Mouse (Mus musculus) midbrain, postnatal 0 days (tissue): ENCODE measurements around the gene 1700024P04Rik. TPM values are rescaled to one million over a fixed set of nuclear protein-coding genes. Genes with fewer than 3 reads are reported as not detected.

Experiments used
- ATAC-seq: fragments of 200-750 bp; cut with Nextera tagmentation; 2 replicates; pipeline ENCODE4 v1.8.0; 2017; ENCODE audit warnings: moderate number of reproducible peaks, mild to moderate bottlenecking, moderate TSS enrichment, moderate library complexity; ENCODE audit not compliant: low FRiP score
- DNase-seq: peaks from one replicate; pipeline ENCODE4 v3.0.0-alpha.2; 2015; ENCODE audit warnings: low spot score
- H3K27ac ChIP-seq: fragments of 300-500 bp; sonication (generic); 2 replicates; pipeline ENCODE4 v1.5.1; 2014; ENCODE audit warnings: low read depth, mild to moderate bottlenecking, low read length, mixed read lengths
- H3K27me3 ChIP-seq: fragments of 300-500 bp; sonication (generic); 2 replicates; pipeline ENCODE4 v1.6.1; 2014; ENCODE audit warnings: low read length, control low read depth, mixed read lengths; ENCODE audit not compliant: insufficient read depth
- H3K36me3 ChIP-seq: fragments of 300-500 bp; sonication (generic); 2 replicates; pipeline ENCODE4 v1.6.1; 2014; ENCODE audit warnings: low read length, control low read depth, mixed read lengths; ENCODE audit not compliant: insufficient read depth
- H3K4me1 ChIP-seq: fragments of 300-500 bp; sonication (generic); 2 replicates; pipeline ENCODE4 v1.6.1; 2014; ENCODE audit warnings: mild to moderate bottlenecking, control low read depth, antibody characterized with exemption, low read length, mixed read lengths; ENCODE audit not compliant: insufficient read depth
- H3K4me2 ChIP-seq: fragments of 300-500 bp; sonication (generic); 2 replicates; pipeline ENCODE4 v1.6.1; 2014; ENCODE audit warnings: low read depth, mild to moderate bottlenecking, low read length, mixed read lengths; ENCODE audit not compliant: poor library complexity, severe bottlenecking
- H3K4me3 ChIP-seq: fragments of 300-500 bp; sonication (generic); 2 replicates; pipeline ENCODE4 v1.5.1; 2014; ENCODE audit warnings: low read depth, mild to moderate bottlenecking, low read length, moderate library complexity
- H3K9ac ChIP-seq: fragments of 300-500 bp; sonication (generic); replicated peaks from 2 replicates; pipeline ENCODE4 v1.6.1; 2014; ENCODE audit warnings: mild to moderate bottlenecking, low read length, moderate library complexity, mixed read lengths; ENCODE audit not compliant: poor library complexity, severe bottlenecking
- H3K9me3 ChIP-seq: fragments of 300-500 bp; sonication (generic); 2 replicates; pipeline ENCODE4 v1.6.1; 2016; ENCODE audit warnings: low read length, control low read depth
- CTCF ChIP-seq: IDR thresholded peaks from 2 replicates; pipeline ENCODE4 v1.5.1; 2016; ENCODE audit warnings: antibody characterized with exemption, mild to moderate bottlenecking
- WGBS: fragments of 180-500 bp; shearing (Covaris S2); extraction: QIAGEN DNeasy Blood & Tissue Kit; methylation state at CpG from one replicate; pipeline ENCODE4 v1.1.7; 2014; 5-methylcytosine and 5-hydroxymethylcytosine counted together
- polyA plus RNA-seq: library from polyadenylated mRNA; unstranded; fragments of >200 nt; fragmentation: Nextera tagmentation; extraction: Ambion mirVana; gene quantifications from 2 replicates; pipeline ENCODE4 v1.2.1, GENCODE M21; 2015
- total RNA-seq: library from RNA; depleted of rRNA; stranded (reverse); fragments of >200 nt; gene quantifications from 2 replicates; pipeline ENCODE4 v1.2.3, GENCODE M21; 2014

The 1700024P04Rik gene
- total and polyA plus RNA-seq, 2 experiments from 2014 or later, result not detected

GRCm38 (mm10) chr13:99019831-99020669 lies 35.7 kb upstream of the 1700024P04Rik start:
- no peaks in the 10 kb centered on the region for H3K9me3 ChIP-seq
- H3K4me1 ChIP-seq, result no peaks in the 10 kb centered on the region
- 88% methylated on average over 11 of the region's 11 CpGs for WGBS

GRCm38 (mm10) chr13:99018526-99019201 lies 34.3 kb upstream of the 1700024P04Rik start:
- H3K9ac ChIP-seq, result no peak overlapping the region
- H3K4me3 ChIP-seq, result no peak overlapping the region
- DNase-seq (no peak), ATAC-seq (no peak)
- H3K36me3 ChIP-seq, result no peaks in the 10 kb centered on the region
- H3K27ac ChIP-seq, result no peak overlapping the region
- no peaks in the 10 kb centered on the region for H3K27me3 ChIP-seq
- no peak for TF ChIP-seq CTCF
- no peaks in the 10 kb centered on the region for H3K9me3 ChIP-seq
- 56% methylated on average over 15 of the region's 15 CpGs for WGBS
- no peaks in the 10 kb centered on the region for H3K4me1 ChIP-seq
- H3K4me2 ChIP-seq, result no peak overlapping the region

More at GRCm38 (mm10) chr13:99019831-99020669, 35.7 kb upstream of the 1700024P04Rik start:
- no peak for TF ChIP-seq CTCF
- no peak for ATAC-seq
- Histone ChIP-seq H3K4me2 (no peak overlapping the region), H3K27ac (no peak overlapping the region), H3K4me3 (no peak overlapping the region), H3K27me3 (no peaks in the 10 kb centered on the region), H3K36me3 (no peaks in the 10 kb centered on the region), H3K9ac (no peak overlapping the region)
- no peak for DNase-seq

GRCm38 (mm10) chr13:99016696-99017095 lies 32.3 kb upstream of the 1700024P04Rik start:
- no peak for TF ChIP-seq CTCF
- Histone ChIP-seq H3K9ac (no peak overlapping the region), H3K27ac (no peak overlapping the region), H3K4me3 (no peak overlapping the region), H3K4me2 (no peak overlapping the region), H3K4me1 (no peaks in the 10 kb centered on the region), H3K27me3 (no peaks in the 10 kb centered on the region), H3K36me3 (no peaks in the 10 kb centered on the region), H3K9me3 (no peaks in the 10 kb centered on the region)
- 71% methylated on average over 4 of the region's 4 CpGs for WGBS
- ATAC-seq, result no peak
- no peak for DNase-seq

GRCm38 (mm10) chr13:99012891-99013290 lies 28.5 kb upstream of the 1700024P04Rik start:
- Histone ChIP-seq H3K27ac (no peak overlapping the region), H3K36me3 (no peaks in the 10 kb centered on the region), H3K4me1 (no peaks in the 10 kb centered on the region), H3K9me3 (no peaks in the 10 kb centered on the region), H3K27me3 (no peaks in the 10 kb centered on the region), H3K9ac (no peak overlapping the region), H3K4me3 (no peak overlapping the region), H3K4me2 (no peak overlapping the region)
- TF ChIP-seq CTCF, result no peak
- no peak for ATAC-seq
- DNase-seq, result no peak
- 79% methylated on average over 5 of the region's 5 CpGs for WGBS

- Histone ChIP-seq H3K27ac (no peak overlapping the region), H3K9me3 (no peaks in the 10 kb centered on the region), H3K4me1 (no peaks in the 10 kb centered on the region), H3K36me3 (no peaks in the 10 kb centered on the region), H3K27me3 (no peaks in the 10 kb centered on the region), H3K4me3 (no peak overlapping the region), H3K9ac (no peak overlapping the region), H3K4me2 (no peak overlapping the region)
- TF ChIP-seq CTCF, result no peak
- WGBS, result 87% methylated on average over 5 of the region's 5 CpGs
- DNase-seq (no peak), ATAC-seq (no peak)
Observed at GRCm38 (mm10) chr13:99008013-99008412, 23.6 kb upstream of the 1700024P04Rik start.
